In genomic region chr13:22040464-22041141, GRCm38 (mm10) we compare ENCODE assay signal across 8 mouse cellular contexts. TPM values are rescaled to one million over a fixed set of nuclear protein-coding genes. Genes with fewer than 3 reads are reported as not detected.
DNase-seq lines count a peak whose midpoint lies in the region; ATAC-seq and TF ChIP-seq lines count a peak whose summit lies in the region.

No protein-coding gene starts in this region.

- TF ChIP-seq EP300 in heart, postnatal 0 days (IDR thresholded peaks at IDR 0.05; ENCODE audit: low read depth), result no peak

- peak overlapping the region; percentile 85 for H3K27ac ChIP-seq in left cerebral cortex, adult 2 months
- no peak overlapping the region for H3K27ac ChIP-seq in brown adipose tissue, adult 24 weeks (replicated peaks; ENCODE audit: low read depth, low read length)
- H3K27ac ChIP-seq in heart, postnatal 0 days (ENCODE audit: low read depth), result peak overlapping the region; percentile 79

- no peaks in the 10 kb centered on the region for H3K27me3 ChIP-seq in heart, postnatal 0 days (ENCODE audit: control insufficient read depth, insufficient read depth, low read length)

- H3K4me2 ChIP-seq in heart, postnatal 0 days (ENCODE audit: low read depth, low read length), result peak overlapping the region; percentile 57

- H3K9ac ChIP-seq in heart, postnatal 0 days (replicated peaks; ENCODE audit: low read depth, low read length), result peak overlapping the region; percentile 25

- WGBS in heart, postnatal 0 days, result 1% methylated on average over 19 of the region's 24 CpGs

- peaks cover 3% of the 10 kb centered on the region for H3K4me1 ChIP-seq in brown adipose tissue, adult 24 weeks (ENCODE audit: control insufficient read depth, insufficient read depth, insufficient read length, low read length)
- peaks cover 25% of the 10 kb centered on the region for H3K4me1 ChIP-seq in heart, postnatal 0 days (ENCODE audit: control insufficient read depth, insufficient read depth)

- no peaks in the 10 kb centered on the region for H3K36me3 ChIP-seq in heart, postnatal 0 days (replicated peaks; ENCODE audit: control insufficient read depth, insufficient read depth, low read length)

- no peak for TF ChIP-seq CTCF in left cerebral cortex, adult 2 months (IDR thresholded peaks at IDR 0.05)
- no peak for TF ChIP-seq CTCF in heart, postnatal 0 days (IDR thresholded peaks at IDR 0.05; ENCODE audit: low read depth)

- no peak for DNase-seq in left cerebral cortex, adult 2 months (ENCODE audit: extremely low spot score in 1 of 2, low spot score in 2 of 2)
- no peak for DNase-seq in left cerebral cortex, postnatal 36 days (ENCODE audit: low spot score in 2 of 2)
- DNase-seq in heart, postnatal 0 days (ENCODE audit: low spot score), result no peak
- DNase-seq in frontal cortex, postnatal 36 days (ENCODE audit: low spot score in 2 of 2), result no peak
- DNase-seq in kidney, adult 9 months, result no peak
- DNase-seq in lung, postnatal 10 days, result no peak

- H3K9me3 ChIP-seq in heart, postnatal 0 days (replicated peaks; ENCODE audit: control insufficient read depth, low read length), result no peaks in the 10 kb centered on the region

- no peak for ATAC-seq in heart, postnatal 0 days (ENCODE audit: insufficient read depth, low read depth)
- ATAC-seq in megakaryocyte progenitor cell, adult 5-6 weeks (replicated peaks; ENCODE audit: poor library complexity), result peak; percentile 20

- H3K4me3 ChIP-seq in left cerebral cortex, adult 2 months, result peak overlapping the region; percentile 57
- peak overlapping the region; percentile 45 for H3K4me3 ChIP-seq in brown adipose tissue, adult 24 weeks (ENCODE audit: insufficient read depth, low read depth, low read length)
- peak overlapping the region; percentile 40 for H3K4me3 ChIP-seq in heart, postnatal 0 days (ENCODE audit: low read depth, low read length)

- intact Hi-C loops in left cerebral cortex, adult 2 months (cut with DNase I), result loop anchor here (1.0 to 10.0 kb wide), 7 partner anchors 286 to 1722 kb away; partner anchors contain the start of genes Hist1h1a, Hist1h1c, Hist1h1t and Hist1h2af
- intact Hi-C loops in left cerebral cortex, postnatal 36 days (cut with DNase I), result loop anchor here (5.0 kb wide), 5 partner anchors 323 to 1707 kb away; partner anchors contain the start of genes Hist1h1e, Hist1h1t, Hist1h2af and Hist1h2ai

RNA-seq across cellular contexts. Expression of gene Hist1h4i, which starts 0.6 kb away (rescaled TPM):
- total RNA-seq in left cerebral cortex, adult 2 months (2021), result 10 to 100 TPM; 58.2 to 75.2 TPM
- 10 to 100 TPM; 65.2 to 73.2 TPM for total RNA-seq in left cerebral cortex, postnatal 36 days (2021)
- 1.9 and 6.6 TPM in 2 replicates for polyA plus RNA-seq in brown adipose tissue, adult 24 weeks (2012; ENCODE audit: insufficient read depth, insufficient read length, missing spikeins)
- total RNA-seq in heart, postnatal 0 days (2014; rRNA removed; ENCODE audit: low replicate concordance), result 29.3 and 34.1 TPM in 2 replicates
- 4.0 and 4.2 TPM in 2 replicates for polyA plus RNA-seq in heart, postnatal 0 days (2015; fragmentation: Nextera tagmentation; extraction: Ambion mirVana)
- total RNA-seq in megakaryocyte progenitor cell, adult 5-6 weeks (2015), result 38.4 and 42.3 TPM in 2 replicates
- 83.0 and 89.0 TPM in 2 replicates for total RNA-seq in megakaryocyte progenitor cell, adult 5-6 weeks (2017)

RNA-seq across cellular contexts. Expression of gene Hist1h2ag, which starts 2.1 kb away (rescaled TPM):
- total RNA-seq in left cerebral cortex, adult 2 months (2021), result 1 to 10 TPM; 8.1 to 9.2 TPM
- 10 to 100 TPM in 1 of 2 experiments, 1 to 10 TPM in 1; 8.3 to 11.2 TPM for total RNA-seq in left cerebral cortex, postnatal 36 days (2021)
- not detected in 2 replicates for polyA plus RNA-seq in brown adipose tissue, adult 24 weeks (2012; ENCODE audit: insufficient read depth, insufficient read length, missing spikeins)
- total RNA-seq in heart, postnatal 0 days (2014; rRNA removed; ENCODE audit: low replicate concordance), result 658 and 1,026 TPM in 2 replicates
- 7.6 and 7.9 TPM in 2 replicates for polyA plus RNA-seq in heart, postnatal 0 days (2015; fragmentation: Nextera tagmentation; extraction: Ambion mirVana)
- 21.6 and 36.7 TPM in 2 replicates for total RNA-seq in megakaryocyte progenitor cell, adult 5-6 weeks (2015)
- total RNA-seq in megakaryocyte progenitor cell, adult 5-6 weeks (2017), result 1,156 and 1,370 TPM in 2 replicates

RNA-seq across cellular contexts. Expression of gene Hist1h2bj, which starts 2.4 kb away (rescaled TPM):
- 10 to 100 TPM in 1 of 2 experiments, 1 to 10 TPM in 1; 9.4 to 12.9 TPM for total RNA-seq in left cerebral cortex, adult 2 months (2021)
- total RNA-seq in left cerebral cortex, postnatal 36 days (2021), result 10 to 100 TPM; 11.8 to 12.9 TPM
- polyA plus RNA-seq in brown adipose tissue, adult 24 weeks (2012; ENCODE audit: insufficient read depth, insufficient read length, missing spikeins), result not detected in 2 replicates
- 1,225 and 1,316 TPM in 2 replicates for total RNA-seq in heart, postnatal 0 days (2014; rRNA removed; ENCODE audit: low replicate concordance)
- polyA plus RNA-seq in heart, postnatal 0 days (2015; fragmentation: Nextera tagmentation; extraction: Ambion mirVana), result 1.7 and 3.1 TPM in 2 replicates
- total RNA-seq in megakaryocyte progenitor cell, adult 5-6 weeks (2015), result 66.7 and 68.0 TPM in 2 replicates
- total RNA-seq in megakaryocyte progenitor cell, adult 5-6 weeks (2017), result 642 and 843 TPM in 2 replicates

RNA-seq across cellular contexts. Expression of gene Hist1h2bk, which starts 4.9 kb away (rescaled TPM):
- total RNA-seq in left cerebral cortex, adult 2 months (2021), result 10 to 100 TPM; 12.2 to 13.5 TPM
- 10 to 100 TPM; 13.0 to 13.3 TPM for total RNA-seq in left cerebral cortex, postnatal 36 days (2021)
- polyA plus RNA-seq in brown adipose tissue, adult 24 weeks (2012; ENCODE audit: insufficient read depth, insufficient read length, missing spikeins), result not detected in 2 replicates
- 563 and 573 TPM in 2 replicates for total RNA-seq in heart, postnatal 0 days (2014; rRNA removed; ENCODE audit: low replicate concordance)
- polyA plus RNA-seq in heart, postnatal 0 days (2015; fragmentation: Nextera tagmentation; extraction: Ambion mirVana), result 0.34 TPM in 1 of 2 replicates, not detected in the other
- 65.4 and 83.1 TPM in 2 replicates for total RNA-seq in megakaryocyte progenitor cell, adult 5-6 weeks (2015)
- total RNA-seq in megakaryocyte progenitor cell, adult 5-6 weeks (2017), result 1,827 and 2,239 TPM in 2 replicates

RNA-seq across cellular contexts. Expression of gene Hist1h2ah, which starts 5.2 kb away (rescaled TPM):
- total RNA-seq in left cerebral cortex, adult 2 months (2021), result 10 to 100 TPM; 18.8 to 25.6 TPM
- total RNA-seq in left cerebral cortex, postnatal 36 days (2021), result 10 to 100 TPM; 24.6 to 42.5 TPM
- not detected in 2 replicates for polyA plus RNA-seq in brown adipose tissue, adult 24 weeks (2012; ENCODE audit: insufficient read depth, insufficient read length, missing spikeins)
- 48.9 and 128 TPM in 2 replicates for total RNA-seq in heart, postnatal 0 days (2014; rRNA removed; ENCODE audit: low replicate concordance)
- 1.9 TPM in 1 of 2 replicates, not detected in the other for polyA plus RNA-seq in heart, postnatal 0 days (2015; fragmentation: Nextera tagmentation; extraction: Ambion mirVana)
- 1.9 and 2.2 TPM in 2 replicates for total RNA-seq in megakaryocyte progenitor cell, adult 5-6 weeks (2015)
- total RNA-seq in megakaryocyte progenitor cell, adult 5-6 weeks (2017), result 923 and 1,838 TPM in 2 replicates

Comparison
In these comparisons a context has a peak if more than half of its experiments do, and no peak if none do; other contexts are left out.
1. RNA of gene Hist1h2bj, which starts 2.4 kb away (total RNA-seq): 1,225 to 1,316 TPM in heart, postnatal 0 days and 66.7 to 843 TPM in megakaryocyte progenitor cell, adult 5-6 weeks; 9.4 to 12.9 TPM in left cerebral cortex, adult 2 months and 11.8 to 12.9 TPM in left cerebral cortex, postnatal 36 days; every median in the first group is over 4 times any median in the second.
2. Peak in every context shown above with its lines, with median percentiles within 50 percentile points of each other: H3K4me3 ChIP-seq.